Mouse (Mus musculus) neural tube, embryonic 14.5 days (tissue): Measurements from ENCODE around the gene Grid1. TPM values are rescaled to one million over a fixed set of nuclear protein-coding genes. Genes with fewer than 3 reads are reported as not detected.
A peak's percentile ranks its signal among the peaks of the same experiment; 100 is the strongest.

Experiments used
- ATAC-seq: fragments of 200-750 bp; cut with Nextera tagmentation; 2 replicates; pipeline ENCODE4 v1.8.0; 2017; ENCODE audit warnings: low read depth, mild to moderate bottlenecking, moderate TSS enrichment, moderate library complexity
- H3K27ac ChIP-seq: fragments of 300-500 bp; sonication (generic); 2 replicates; pipeline ENCODE4 v1.5.1; 2014; ENCODE audit warnings: low read depth, mild to moderate bottlenecking, control low read depth, low read length, moderate library complexity, mixed read lengths
- H3K27me3 ChIP-seq: fragments of 300-500 bp; sonication (generic); 2 replicates; pipeline ENCODE4 v1.6.1; 2014; ENCODE audit warnings: low read length; ENCODE audit not compliant: control insufficient read depth, insufficient read depth
- H3K36me3 ChIP-seq: fragments of 300-500 bp; sonication (generic); 2 replicates; pipeline ENCODE4 v1.6.1; 2014; ENCODE audit warnings: low read length, mixed read lengths; ENCODE audit not compliant: control insufficient read depth, insufficient read depth
- H3K4me1 ChIP-seq: fragments of 300-500 bp; sonication (generic); 2 replicates; pipeline ENCODE4 v1.6.1; 2014; ENCODE audit warnings: low read length; ENCODE audit not compliant: control insufficient read depth, insufficient read depth
- H3K4me2 ChIP-seq: fragments of 300-500 bp; sonication (generic); 2 replicates; pipeline ENCODE4 v1.6.1; 2014; ENCODE audit warnings: mild to moderate bottlenecking, low read depth, low read length, control low read depth
- H3K4me3 ChIP-seq: fragments of 300-500 bp; sonication (generic); 2 replicates; pipeline ENCODE4 v1.5.1; 2014; ENCODE audit warnings: low read depth, low read length, control low read depth, mixed read lengths
- H3K9ac ChIP-seq: fragments of 300-500 bp; sonication (generic); replicated peaks from 2 replicates; pipeline ENCODE4 v1.6.1; 2014; ENCODE audit warnings: low read depth, mild to moderate bottlenecking, control low read depth, low read length, mixed read lengths
- H3K9me3 ChIP-seq: fragments of 300-500 bp; sonication (generic); 2 replicates; pipeline ENCODE4 v1.6.1; 2016; ENCODE audit warnings: low read length; ENCODE audit not compliant: control insufficient read depth
- WGBS: fragments of 180-500 bp; shearing (Covaris S2); extraction: QIAGEN DNeasy Blood & Tissue Kit; methylation state at CpG from one replicate; pipeline ENCODE4 v1.1.7; 2014; 5-methylcytosine and 5-hydroxymethylcytosine counted together
- polyA plus RNA-seq: library from polyadenylated mRNA; unstranded; fragments of >200 nt; fragmentation: Nextera tagmentation; extraction: Ambion mirVana; gene quantifications from 2 replicates; pipeline ENCODE4 v1.2.1, GENCODE M21; 2014

Gene Grid1
- polyA plus RNA-seq, 1 experiment from 2014 or later = 7.9 TPM

DNA sequence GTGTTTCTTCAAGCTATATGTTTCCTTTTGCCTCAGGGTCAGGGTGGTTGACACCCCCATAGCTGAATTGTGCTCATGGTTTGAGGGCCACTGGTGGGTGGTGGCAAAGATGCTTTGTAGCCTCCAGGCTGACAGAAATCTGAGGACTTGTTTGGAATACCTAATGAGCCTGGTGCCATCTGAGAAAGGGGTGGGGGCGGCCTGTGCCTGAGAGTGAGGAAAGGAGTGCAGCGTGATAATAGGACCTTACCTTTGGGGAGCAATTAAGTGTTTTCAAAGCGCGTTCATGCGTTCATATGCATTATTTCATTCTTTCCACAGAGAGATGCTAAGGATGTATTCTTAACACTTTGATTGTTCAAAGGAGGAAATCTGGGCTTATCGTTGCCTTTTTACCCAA, 372.3 kb downstream of the Grid1 start:
- Histone ChIP-seq H3K9ac (no peak overlapping the region), H3K9me3 (no peaks in the 10 kb centered on the region), H3K27ac (no peak overlapping the region), H3K4me3 (no peak overlapping the region), H3K4me1 (0 out of 2 replicates have a peak, but pooled peaks cover 5% of the 10 kb centered on the region), H3K36me3 (no peaks in the 10 kb centered on the region), H3K4me2 (no peak overlapping the region), H3K27me3 (no peaks in the 10 kb centered on the region)
- 62% methylated on average over 6 of the region's 6 CpGs for WGBS
- peak; percentile 47; the same call in 1 of the 2 replicates for ATAC-seq

DNA sequence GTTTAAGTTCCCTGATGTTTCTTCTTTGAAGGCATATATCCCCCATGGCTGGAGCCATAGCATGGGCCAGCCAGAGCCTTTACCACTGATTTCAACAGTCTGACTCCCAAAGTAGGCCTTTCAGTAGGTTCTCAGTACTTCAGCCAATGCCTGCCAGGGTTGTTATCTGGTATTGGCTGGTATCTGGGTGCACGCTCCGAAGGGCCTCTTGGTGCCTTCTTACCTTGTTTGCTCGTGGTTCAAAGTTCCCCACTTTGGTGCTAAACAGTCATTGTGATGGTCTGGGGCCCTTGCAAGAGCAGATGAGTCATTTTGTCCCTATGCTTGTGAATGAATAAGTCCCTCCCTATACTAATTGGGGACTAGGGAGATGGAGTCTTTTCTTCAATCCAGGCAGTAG, 377.5 kb downstream of the Grid1 start:
- ATAC-seq = no peak
- Histone ChIP-seq H3K36me3 (no peaks in the 10 kb centered on the region), H3K27me3 (no peaks in the 10 kb centered on the region), H3K4me2 (no peak overlapping the region), H3K9me3 (no peaks in the 10 kb centered on the region), H3K27ac (no peak overlapping the region), H3K9ac (no peak overlapping the region), H3K4me1 (no peaks in the 10 kb centered on the region), H3K4me3 (no peak overlapping the region)
- WGBS = 87% methylated on average over 3 of the region's 3 CpGs

DNA sequence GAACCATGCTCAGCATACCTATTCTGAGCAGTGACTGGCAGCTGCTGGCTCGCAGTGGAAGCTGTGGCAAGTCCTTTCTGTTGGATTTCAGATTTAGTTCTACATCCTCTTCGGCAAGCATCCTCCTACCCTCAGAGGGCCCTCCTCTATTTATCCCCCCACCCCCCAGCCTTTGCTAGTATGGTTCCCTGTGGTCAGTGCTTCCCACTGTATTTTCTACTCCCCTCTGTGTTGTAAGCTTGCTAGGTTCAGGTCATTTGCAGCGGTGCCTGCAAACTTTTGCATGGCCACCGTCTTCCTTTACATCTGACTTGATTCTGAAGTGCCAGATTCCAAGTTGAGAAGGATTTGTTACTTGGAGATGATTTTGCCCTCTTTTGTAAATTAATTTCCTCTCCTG, 378.5 kb downstream of the Grid1 start:
- Histone ChIP-seq H3K9ac (no peak overlapping the region), H3K36me3 (no peaks in the 10 kb centered on the region), H3K27ac (no peak overlapping the region), H3K4me1 (no peaks in the 10 kb centered on the region), H3K4me3 (no peak overlapping the region), H3K27me3 (no peaks in the 10 kb centered on the region), H3K4me2 (no peak overlapping the region), H3K9me3 (no peaks in the 10 kb centered on the region)
- ATAC-seq = no peak; the same call in 1 of the 2 replicates
- 76% methylated on average over 4 of the region's 4 CpGs for WGBS

DNA sequence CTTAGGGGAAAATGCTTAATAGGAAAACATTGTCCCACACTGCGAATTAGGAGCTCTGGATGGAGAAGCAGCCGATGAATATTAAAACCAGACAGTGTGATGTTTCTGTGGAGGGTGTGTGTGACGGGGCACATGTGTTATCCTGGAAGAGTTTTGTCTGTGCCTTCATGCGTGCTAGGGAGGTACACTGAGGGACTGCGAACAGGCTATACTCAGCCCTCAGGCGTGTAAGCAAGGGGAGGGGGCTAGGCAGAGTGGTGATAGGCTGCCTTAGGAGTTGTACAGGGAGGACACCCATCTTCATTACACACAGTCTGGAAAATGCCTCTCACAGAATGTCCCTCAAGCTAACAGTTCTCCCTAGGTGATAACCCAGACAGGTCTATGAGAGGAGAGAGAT, 379.0 kb downstream of the Grid1 start:
- Histone ChIP-seq H3K27me3 (no peaks in the 10 kb centered on the region), H3K36me3 (no peaks in the 10 kb centered on the region), H3K9me3 (no peaks in the 10 kb centered on the region), H3K4me1 (no peaks in the 10 kb centered on the region), H3K9ac (no peak overlapping the region), H3K4me2 (no peak overlapping the region), H3K27ac (no peak overlapping the region), H3K4me3 (no peak overlapping the region)
- peak; percentile 91 for ATAC-seq
- 55% methylated on average over 6 of the region's 6 CpGs for WGBS

DNA sequence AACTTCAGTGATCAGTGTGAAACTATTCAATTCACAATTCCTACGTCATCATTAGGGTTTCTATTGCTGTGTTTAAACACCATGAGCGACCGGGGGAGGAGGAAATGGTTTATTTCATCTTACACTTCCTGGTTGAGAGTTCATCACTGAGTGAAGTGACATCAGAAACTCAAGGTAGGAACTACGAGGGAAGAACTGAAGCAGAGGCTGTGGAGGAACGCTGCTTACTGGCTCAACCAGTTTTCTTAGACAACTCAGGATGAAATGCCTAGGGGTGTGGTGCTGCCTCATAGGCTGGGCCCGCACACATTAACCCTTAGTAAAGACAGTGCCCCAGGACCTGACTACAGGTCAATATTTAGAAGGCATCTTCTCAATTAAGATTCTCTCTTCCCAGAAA, 389.5 kb downstream of the Grid1 start:
- Histone ChIP-seq H3K4me1 (no peaks in the 10 kb centered on the region), H3K9ac (no peak overlapping the region), H3K27ac (no peak overlapping the region), H3K27me3 (no peaks in the 10 kb centered on the region), H3K4me3 (no peak overlapping the region), H3K36me3 (no peaks in the 10 kb centered on the region), H3K9me3 (no peaks in the 10 kb centered on the region), H3K4me2 (no peak overlapping the region)
- no peak for ATAC-seq
- WGBS = 81% methylated on average over 6 of the region's 6 CpGs

DNA sequence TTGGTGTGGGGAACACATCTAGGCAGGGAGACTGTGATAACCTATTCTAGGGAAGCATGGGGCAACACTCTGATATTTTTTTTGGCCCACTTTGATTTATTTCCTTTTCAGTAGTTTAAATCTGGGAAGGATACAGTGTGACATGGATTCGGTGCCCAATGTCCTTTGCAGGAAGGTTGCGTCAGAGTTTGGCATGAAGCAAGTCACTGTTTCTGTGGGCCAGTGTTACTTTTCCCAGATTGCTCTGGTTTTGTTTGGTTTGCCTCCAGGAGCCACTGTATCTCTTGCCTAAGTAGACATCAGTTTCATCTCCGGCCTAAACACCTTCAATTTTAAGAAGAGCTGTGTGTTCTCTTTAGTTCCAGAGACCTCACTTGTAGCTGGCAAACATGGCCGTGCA, 399.1 kb downstream of the Grid1 start:
- Histone ChIP-seq H3K27me3 (no peaks in the 10 kb centered on the region), H3K9ac (no peak overlapping the region), H3K4me3 (no peak overlapping the region), H3K27ac (no peak overlapping the region), H3K4me1 (no peaks in the 10 kb centered on the region), H3K9me3 (no peaks in the 10 kb centered on the region), H3K36me3 (no peaks in the 10 kb centered on the region), H3K4me2 (no peak overlapping the region)
- ATAC-seq = no peak
- WGBS = 99% methylated on average over 4 of the region's 4 CpGs

DNA sequence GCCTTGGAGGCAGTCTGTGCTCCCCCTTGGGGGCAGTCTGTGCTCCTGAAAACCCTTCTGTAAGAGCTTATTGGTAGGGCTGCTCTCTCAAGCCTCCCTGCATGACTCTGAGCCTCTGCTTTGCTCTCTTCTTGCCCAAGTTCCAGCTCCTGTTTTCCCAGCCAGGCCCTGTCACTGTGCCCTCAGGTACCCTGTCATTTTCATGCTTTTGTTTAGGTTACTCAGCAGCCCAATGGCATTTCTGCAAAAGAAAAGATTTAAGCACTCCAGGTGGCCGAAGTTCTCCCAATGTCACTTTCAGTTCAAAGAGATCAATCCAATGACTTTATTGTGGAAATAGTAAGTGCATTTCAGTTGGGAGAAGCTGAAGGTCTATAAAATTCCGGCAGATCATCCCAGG, 402.3 kb downstream of the Grid1 start:
- Histone ChIP-seq H3K27me3 (no peaks in the 10 kb centered on the region), H3K9me3 (no peaks in the 10 kb centered on the region), H3K27ac (no peak overlapping the region), H3K4me1 (no peaks in the 10 kb centered on the region), H3K4me3 (no peak overlapping the region), H3K4me2 (no peak overlapping the region), H3K36me3 (no peaks in the 10 kb centered on the region), H3K9ac (no peak overlapping the region)
- no peak for ATAC-seq
- 57% methylated on average over 2 of the region's 2 CpGs for WGBS

DNA sequence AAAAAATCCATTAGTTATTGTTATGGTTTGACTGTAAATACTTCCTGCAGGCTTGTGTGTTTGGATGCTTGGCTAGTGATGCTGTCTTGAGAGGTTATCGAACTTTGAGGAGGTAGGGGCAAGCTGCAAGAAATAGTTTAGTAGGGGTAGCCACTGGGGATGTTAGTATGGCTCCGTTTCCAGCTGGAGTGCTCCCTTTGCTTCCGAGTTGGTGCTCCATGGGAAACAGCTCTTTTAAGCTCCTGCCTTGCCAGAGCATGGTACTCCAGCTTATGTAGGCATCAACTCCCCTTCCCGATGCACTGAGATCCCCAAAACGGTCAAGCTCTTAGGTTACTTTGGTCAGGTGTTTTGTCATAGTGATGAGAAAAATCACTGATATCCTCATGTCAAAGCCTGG, 407.7 kb downstream of the Grid1 start:
- Histone ChIP-seq H3K36me3 (no peaks in the 10 kb centered on the region), H3K9me3 (no peaks in the 10 kb centered on the region), H3K4me1 (no peaks in the 10 kb centered on the region), H3K4me3 (no peak overlapping the region), H3K9ac (no peak overlapping the region), H3K27me3 (no peaks in the 10 kb centered on the region), H3K27ac (no peak overlapping the region), H3K4me2 (no peak overlapping the region)
- ATAC-seq = no peak
- WGBS = 92% methylated on average over 5 of the region's 5 CpGs

DNA sequence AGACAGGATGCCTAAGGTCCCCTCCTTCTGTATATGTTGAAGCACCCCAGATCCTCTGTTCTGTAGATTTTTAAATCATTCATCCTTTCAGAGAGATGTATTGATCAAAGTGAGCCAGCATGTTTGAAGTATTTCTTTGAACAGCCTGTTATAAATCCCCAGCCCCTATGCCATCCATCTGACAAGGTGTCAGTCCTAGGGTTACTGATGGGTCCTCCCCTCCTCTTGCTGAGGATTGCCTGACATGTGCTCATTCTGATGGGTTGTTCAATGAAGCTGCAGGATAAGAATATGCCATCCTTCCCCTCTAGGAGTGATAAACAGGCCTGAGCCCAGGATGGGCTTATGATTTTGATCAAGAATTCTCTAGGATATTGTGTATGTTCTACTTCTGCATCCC, 411.5 kb downstream of the Grid1 start:
- Histone ChIP-seq H3K4me3 (no peak overlapping the region), H3K9ac (no peak overlapping the region), H3K4me2 (no peak overlapping the region), H3K36me3 (no peaks in the 10 kb centered on the region), H3K27ac (no peak overlapping the region), H3K27me3 (no peaks in the 10 kb centered on the region), H3K4me1 (no peaks in the 10 kb centered on the region), H3K9me3 (no peaks in the 10 kb centered on the region)
- ATAC-seq = no peak

DNA sequence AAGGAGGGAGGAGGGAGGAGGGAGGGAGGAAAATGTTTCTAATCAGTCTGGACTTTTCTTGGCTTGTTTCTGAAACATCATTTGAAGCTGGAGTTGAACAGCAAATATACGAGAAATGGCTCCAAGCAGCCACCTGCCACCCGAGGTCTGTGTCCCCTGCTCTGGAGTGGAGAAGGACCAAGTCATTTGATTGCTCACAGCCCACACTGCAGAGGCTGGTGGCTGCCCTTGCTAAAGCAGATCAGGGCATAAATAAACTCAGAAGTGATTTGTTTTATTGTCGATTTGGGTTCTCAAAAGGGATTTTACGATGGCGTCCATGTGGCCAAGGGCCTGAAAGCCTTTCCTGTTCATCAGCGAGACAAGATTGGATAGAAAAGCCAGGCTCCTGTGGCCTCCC, 423.0 kb downstream of the Grid1 start:
- H3K9ac ChIP-seq = no peak overlapping the region
- no peak overlapping the region for H3K27ac ChIP-seq
- H3K36me3 ChIP-seq = no peaks in the 10 kb centered on the region
- H3K4me2 ChIP-seq = no peak overlapping the region
- no peaks in the 10 kb centered on the region for H3K27me3 ChIP-seq
- no peaks in the 10 kb centered on the region for H3K9me3 ChIP-seq
- WGBS = 30% methylated on average over 6 of the region's 6 CpGs
- H3K4me3 ChIP-seq = no peak overlapping the region
- peak; percentile 52; the same call in 1 of the 2 replicates for ATAC-seq
- H3K4me1 ChIP-seq = no peaks in the 10 kb centered on the region
